9 mouse cellular contexts compared by ENCODE assay signal in genomic region chr13:37482038-37482437, GRCm38 (mm10).
DNase-seq lines count a peak whose midpoint lies in the region; ATAC-seq and TF ChIP-seq lines count a peak whose summit lies in the region.
"Had no signal": no experiment of that assay in that cellular context is flagged by ENCODE, and none has a peak within 500 bp of the region (broad histone marks: within the 10 kb centered on the region; RNA-seq: fewer than 3 reads in every experiment).

No protein-coding gene starts in this region.

- H3K27me3 ChIP-seq in embryonic facial prominence, embryonic 13.5 days: no peaks in the 10 kb centered on the region
- H3K27me3 ChIP-seq in kidney, adult 2 months (replicated peaks; ENCODE audit: control insufficient read depth, insufficient read depth, low read length): no peaks in the 10 kb centered on the region
- H3K27me3 ChIP-seq in lung, postnatal 0 days (replicated peaks; ENCODE audit: insufficient read depth, low read length): no peaks in the 10 kb centered on the region
- H3K27me3 ChIP-seq: CH12.LX had no signal

- peaks cover 37% of the 10 kb centered on the region for H3K4me1 ChIP-seq in embryonic facial prominence, embryonic 13.5 days
- H3K4me1 ChIP-seq in kidney, adult 2 months (ENCODE audit: control insufficient read depth, insufficient read depth, low read length): peaks cover 13% of the 10 kb centered on the region; the same call in 1 of the 2 replicates
- H3K4me1 ChIP-seq in lung, postnatal 0 days (ENCODE audit: insufficient read depth, low read depth, low read length): peaks cover 29% of the 10 kb centered on the region

- DNase-seq in gastrocnemius, postnatal 25 days: peak; percentile 63
- DNase-seq in gastrocnemius, postnatal 36 days: no peak
- peak; percentile 79 for DNase-seq in kidney, adult 2 months
- DNase-seq in lung, postnatal 0 days (ENCODE audit: low spot score): peak; percentile 93
- DNase-seq in cerebellum, postnatal 14 days: no peak
- no peak for DNase-seq in cerebellum, postnatal 25 days
- no peak for DNase-seq in thymus, postnatal 4 days

- no peak for ATAC-seq in embryonic facial prominence, embryonic 13.5 days (ENCODE audit: insufficient number of reproducible peaks, insufficient read depth, low FRiP score, low TSS enrichment, low read depth)
- peak; percentile 60 for ATAC-seq in lung, postnatal 0 days

- TF ChIP-seq CTCF in kidney, adult 2 months (conservative IDR thresholded peaks at IDR 0.05; ENCODE audit: insufficient read depth, insufficient read length, low read depth, low read length): no peak
- TF ChIP-seq CTCF in lung, postnatal 0 days (IDR thresholded peaks at IDR 0.05): no peak

- no peak overlapping the region for H3K4me2 ChIP-seq in embryonic facial prominence, embryonic 13.5 days
- H3K4me2 ChIP-seq in lung, postnatal 0 days (replicated peaks; ENCODE audit: low read depth, low read length): peak overlapping the region; percentile 53; the same call in 1 of the 2 replicates

- TF ChIP-seq POLR2A in kidney, adult 2 months (IDR thresholded peaks at IDR 0.05; ENCODE audit: low read depth, low read length): no peak

- H3K9ac ChIP-seq in embryonic facial prominence, embryonic 13.5 days: 0 out of 2 replicates have a peak overlapping the region, but pooled peaks have one; percentile 37
- H3K9ac ChIP-seq in lung, postnatal 0 days (replicated peaks; ENCODE audit: low read depth): 0 out of 2 replicates have a peak overlapping the region, but pooled peaks have one; percentile 46

- intact Hi-C loops in gastrocnemius, postnatal 36 days (cut with DNase I): no loop called here

- no peak overlapping the region for H3K4me3 ChIP-seq in embryonic facial prominence, embryonic 13.5 days
- H3K4me3 ChIP-seq in kidney, adult 2 months (ENCODE audit: insufficient read depth, low read depth, low read length): no peak overlapping the region
- H3K4me3 ChIP-seq in lung, postnatal 0 days (ENCODE audit: low read depth, low read length): no peak overlapping the region

- H3K9me3 ChIP-seq in embryonic facial prominence, embryonic 13.5 days: no peaks in the 10 kb centered on the region
- no peaks in the 10 kb centered on the region for H3K9me3 ChIP-seq in lung, postnatal 0 days (ENCODE audit: low read length)

- peak overlapping the region; percentile 77 for H3K27ac ChIP-seq in embryonic facial prominence, embryonic 13.5 days
- peak overlapping the region; percentile 36 for H3K27ac ChIP-seq in kidney, adult 2 months (ENCODE audit: insufficient read depth, low read depth, low read length)
- peak overlapping the region; percentile 96 for H3K27ac ChIP-seq in lung, postnatal 0 days (ENCODE audit: low read length)

- peak; percentile 85 for TF ChIP-seq EP300 in lung, postnatal 0 days (IDR thresholded peaks at IDR 0.05)

- no peaks in the 10 kb centered on the region for H3K36me3 ChIP-seq in embryonic facial prominence, embryonic 13.5 days
- no peaks in the 10 kb centered on the region for H3K36me3 ChIP-seq in kidney, adult 2 months (ENCODE audit: control insufficient read depth, insufficient read depth, low read length)
- no peaks in the 10 kb centered on the region for H3K36me3 ChIP-seq in lung, postnatal 0 days (ENCODE audit: insufficient read depth, low read length)

- 46% methylated on average over 2 of the region's 2 CpGs for WGBS in embryonic facial prominence, embryonic 13.5 days
- WGBS in kidney, adult 2 months: 24% methylated on average over 2 of the region's 2 CpGs
- WGBS in lung, postnatal 0 days: 2% methylated on average over 2 of the region's 2 CpGs

Comparison
In these comparisons a context has a peak if more than half of its experiments do, and no peak if none do; other contexts are left out.
1. DNase-seq: peak in gastrocnemius, postnatal 25 days (single experiment), kidney, adult 2 months (single experiment) and lung, postnatal 0 days (single experiment); none in gastrocnemius, postnatal 36 days (0 of 2), cerebellum, postnatal 14 days (0 of 2), cerebellum, postnatal 25 days (0 of 2) and thymus, postnatal 4 days (single experiment).
2. H3K27ac ChIP-seq: peak in every context shown above with its lines; median percentile 96 in lung, postnatal 0 days; 77 in embryonic facial prominence, embryonic 13.5 days; 36 in kidney, adult 2 months.